Mouse (Mus musculus): ENCODE measurements around the gene Cdc5l. TPM values are rescaled to one million over a fixed set of nuclear protein-coding genes. Genes with fewer than 3 reads are reported as not detected.
"Not testable (repeated sequence)": the region's sequence is repeated elsewhere in the genome, so short reads cannot be mapped to it uniquely, and the experiment has no call there.

Cdc5l gene
- polyA plus RNA-seq, 1 experiment from 2014 or later, result 57.0 TPM

DNA sequence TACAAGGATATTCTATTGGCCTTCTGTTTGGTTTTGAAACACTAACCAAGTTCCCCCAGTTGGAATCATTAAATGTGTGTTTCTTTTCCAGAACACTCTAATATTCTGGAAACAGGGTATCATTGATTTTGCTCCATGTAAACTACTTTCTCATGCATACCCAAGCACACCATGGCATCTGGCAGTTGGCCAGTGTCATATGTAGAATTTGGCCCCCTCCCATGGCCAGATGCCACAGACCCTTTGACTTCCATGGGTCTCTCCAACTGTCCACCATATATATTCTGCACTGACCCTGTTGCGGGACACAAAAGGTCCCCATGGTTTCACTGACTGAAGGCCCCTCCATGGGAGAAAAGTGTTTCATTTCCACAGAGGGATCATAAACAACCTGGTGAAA, 18.7 kb upstream of the Cdc5l start:
- 88% methylated on average over 1 of the region's 1 CpGs for WGBS
- no peaks in the 10 kb centered on the region for H3K9me3 ChIP-seq (ENCODE audit: control insufficient read depth, low read length)
- H3K36me3 ChIP-seq (ENCODE audit: control insufficient read depth, insufficient read depth, low read length), result no peaks in the 10 kb centered on the region
- no peak overlapping the region for H3K4me2 ChIP-seq (ENCODE audit: low read length)
- no peak for ATAC-seq
- no peak overlapping the region for H3K4me3 ChIP-seq (ENCODE audit: low read length)
- no peaks in the 10 kb centered on the region for H3K27me3 ChIP-seq (replicated peaks; ENCODE audit: control insufficient read depth, insufficient read depth, low read length)
- H3K4me1 ChIP-seq (ENCODE audit: control insufficient read depth, insufficient read depth, low read depth, low read length), result peaks cover 3% of the 10 kb centered on the region
- no peak overlapping the region for H3K9ac ChIP-seq (ENCODE audit: low read depth, low read length)
- no peak overlapping the region for H3K27ac ChIP-seq (ENCODE audit: low read depth, low read length)

DNA sequence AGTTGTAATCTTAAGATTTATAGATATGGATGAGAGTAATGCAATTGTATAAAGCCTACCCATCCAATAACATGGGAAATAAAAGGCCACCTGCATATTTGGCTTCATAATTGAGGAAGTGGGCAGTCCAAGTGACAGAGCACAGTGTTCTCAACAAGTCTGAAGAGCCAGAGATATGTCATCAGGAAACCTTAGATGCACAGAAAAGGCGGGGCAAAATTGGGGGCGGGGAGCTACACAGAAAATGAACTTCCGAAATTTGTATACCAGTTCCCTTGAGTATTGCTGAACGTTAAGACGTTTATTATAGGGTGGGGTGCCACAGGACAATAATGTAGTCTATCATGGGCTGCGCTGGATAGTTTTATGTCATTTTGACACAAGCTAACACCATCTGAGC, 16.6 kb upstream of the Cdc5l start:
- H3K27ac ChIP-seq (ENCODE audit: low read depth, low read length), result no peak overlapping the region
- ATAC-seq, result no peak
- no peaks in the 10 kb centered on the region for H3K36me3 ChIP-seq (ENCODE audit: control insufficient read depth, insufficient read depth, low read length)
- no peak overlapping the region for H3K4me2 ChIP-seq (ENCODE audit: low read length)
- H3K4me3 ChIP-seq (ENCODE audit: low read length), result no peak overlapping the region
- no peaks in the 10 kb centered on the region for H3K9me3 ChIP-seq (ENCODE audit: control insufficient read depth, low read length)
- no peak overlapping the region for H3K9ac ChIP-seq (ENCODE audit: low read depth, low read length)
- no peaks in the 10 kb centered on the region for H3K27me3 ChIP-seq (replicated peaks; ENCODE audit: control insufficient read depth, insufficient read depth, low read length)
- 97% methylated on average over 6 of the region's 6 CpGs for WGBS
- H3K4me1 ChIP-seq (ENCODE audit: control insufficient read depth, insufficient read depth, low read depth, low read length), result no peaks in the 10 kb centered on the region

DNA sequence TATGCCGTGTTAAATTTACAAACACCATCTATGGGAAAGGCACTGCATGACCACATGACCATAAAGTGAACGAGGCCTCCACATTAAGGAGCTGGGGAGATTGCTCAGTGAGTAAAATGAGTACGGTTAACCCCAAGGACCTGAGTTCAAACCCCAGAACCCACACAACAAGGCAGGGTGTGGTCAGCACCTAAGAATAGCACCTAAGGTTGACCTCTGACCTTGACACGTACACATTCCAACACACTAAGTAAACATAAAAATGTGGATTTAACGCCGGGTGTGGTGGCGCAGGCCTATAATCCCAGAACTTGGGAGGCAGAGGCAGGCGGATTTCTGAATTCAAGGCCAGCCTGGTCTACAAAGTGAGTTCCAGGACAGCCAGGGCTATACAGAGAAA, 16.0 kb upstream of the Cdc5l start:
- H3K4me1 ChIP-seq (ENCODE audit: control insufficient read depth, insufficient read depth, low read depth, low read length), result no peaks in the 10 kb centered on the region
- H3K4me3 ChIP-seq (ENCODE audit: low read length), result no peak overlapping the region
- no peak overlapping the region for H3K27ac ChIP-seq (ENCODE audit: low read depth, low read length)
- no peaks in the 10 kb centered on the region for H3K27me3 ChIP-seq (replicated peaks; ENCODE audit: control insufficient read depth, insufficient read depth, low read length)
- H3K36me3 ChIP-seq (ENCODE audit: control insufficient read depth, insufficient read depth, low read length), result no peaks in the 10 kb centered on the region
- no peak overlapping the region for H3K4me2 ChIP-seq (ENCODE audit: low read length)
- WGBS, result 96% methylated on average over 8 of the region's 8 CpGs
- no peak overlapping the region for H3K9ac ChIP-seq (ENCODE audit: low read depth, low read length)
- no peaks in the 10 kb centered on the region for H3K9me3 ChIP-seq (ENCODE audit: control insufficient read depth, low read length)
- no peak for ATAC-seq

DNA sequence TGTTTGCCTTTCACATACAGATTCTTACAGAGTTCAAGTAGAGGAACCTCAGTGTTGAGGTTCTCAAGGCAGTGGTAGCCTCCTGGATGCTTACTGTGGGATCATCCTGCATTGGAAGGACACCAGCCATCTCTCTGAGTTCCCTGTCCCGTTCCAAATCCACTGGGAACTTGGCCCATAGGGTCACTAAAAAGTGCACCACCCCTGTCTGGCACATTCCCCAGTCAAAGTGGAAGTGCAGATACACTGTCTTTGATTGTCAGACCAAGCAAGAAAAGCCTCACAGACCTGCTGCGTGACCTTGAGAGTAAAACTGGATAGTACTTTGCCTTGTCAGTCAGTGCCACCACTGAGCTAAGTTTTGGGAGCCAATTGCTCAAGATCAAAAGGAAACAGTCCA, 13.5 kb upstream of the Cdc5l start:
- 87% methylated on average over 2 of the region's 2 CpGs for WGBS
- no peaks in the 10 kb centered on the region for H3K27me3 ChIP-seq (replicated peaks; ENCODE audit: control insufficient read depth, insufficient read depth, low read length)
- no peaks in the 10 kb centered on the region for H3K4me1 ChIP-seq (ENCODE audit: control insufficient read depth, insufficient read depth, low read depth, low read length)
- H3K9ac ChIP-seq (ENCODE audit: low read depth, low read length), result no peak overlapping the region
- H3K36me3 ChIP-seq (ENCODE audit: control insufficient read depth, insufficient read depth, low read length), result no peaks in the 10 kb centered on the region
- no peak overlapping the region for H3K27ac ChIP-seq (ENCODE audit: low read depth, low read length)
- no peak overlapping the region for H3K4me2 ChIP-seq (ENCODE audit: low read length)
- no peak overlapping the region for H3K4me3 ChIP-seq (ENCODE audit: low read length)
- ATAC-seq, result no peak
- no peaks in the 10 kb centered on the region for H3K9me3 ChIP-seq (ENCODE audit: control insufficient read depth, low read length)

DNA sequence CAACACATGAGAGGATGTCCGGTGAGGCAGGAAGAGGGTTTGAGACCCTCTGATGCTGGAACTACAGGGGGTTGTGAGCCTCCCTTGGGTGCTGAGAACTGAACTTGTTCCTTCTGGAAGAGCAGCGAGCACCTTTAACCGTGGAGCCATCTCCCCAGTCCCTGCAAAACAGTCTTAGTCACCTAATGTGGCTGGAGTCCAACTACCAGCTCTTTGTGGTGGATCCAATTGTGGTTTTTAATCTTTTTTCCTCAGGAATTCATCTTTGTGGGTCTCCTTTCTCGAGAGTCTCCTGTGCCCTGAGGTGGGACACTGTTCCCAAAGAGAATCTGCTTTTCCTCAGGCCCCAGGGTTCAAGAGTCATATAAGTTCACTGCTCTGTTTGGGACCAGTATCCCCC, 12.4 kb upstream of the Cdc5l start:
- no peak overlapping the region for H3K4me2 ChIP-seq (ENCODE audit: low read length)
- no peak overlapping the region for H3K9ac ChIP-seq (ENCODE audit: low read depth, low read length)
- no peak for ATAC-seq
- no peak overlapping the region for H3K27ac ChIP-seq (ENCODE audit: low read depth, low read length)
- WGBS, result 90% methylated on average over 4 of the region's 4 CpGs
- H3K9me3 ChIP-seq (ENCODE audit: control insufficient read depth, low read length), result no peaks in the 10 kb centered on the region
- H3K4me3 ChIP-seq (ENCODE audit: low read length), result no peak overlapping the region
- no peaks in the 10 kb centered on the region for H3K36me3 ChIP-seq (ENCODE audit: control insufficient read depth, insufficient read depth, low read length)
- H3K27me3 ChIP-seq (replicated peaks; ENCODE audit: control insufficient read depth, insufficient read depth, low read length), result no peaks in the 10 kb centered on the region
- H3K4me1 ChIP-seq (ENCODE audit: control insufficient read depth, insufficient read depth, low read depth, low read length), result no peaks in the 10 kb centered on the region

DNA sequence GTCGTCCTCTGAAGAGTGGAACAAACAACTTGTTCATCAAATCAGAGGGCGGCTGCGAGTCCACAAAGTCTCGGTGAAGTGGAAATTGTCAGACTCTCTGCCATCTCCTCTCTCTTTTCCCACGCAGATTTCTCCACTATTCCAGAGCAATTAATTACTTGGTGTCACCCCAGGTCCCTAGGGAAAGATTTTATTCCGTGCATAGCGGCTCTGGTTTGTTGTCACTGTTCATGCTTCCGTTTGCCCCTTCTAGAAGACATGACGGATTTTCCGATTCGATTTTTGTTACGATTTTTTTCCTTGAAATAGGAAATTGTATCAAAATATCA, 689 bp upstream of the Cdc5l start:
- WGBS, result 11% methylated on average over 12 of the region's 12 CpGs

DNA sequence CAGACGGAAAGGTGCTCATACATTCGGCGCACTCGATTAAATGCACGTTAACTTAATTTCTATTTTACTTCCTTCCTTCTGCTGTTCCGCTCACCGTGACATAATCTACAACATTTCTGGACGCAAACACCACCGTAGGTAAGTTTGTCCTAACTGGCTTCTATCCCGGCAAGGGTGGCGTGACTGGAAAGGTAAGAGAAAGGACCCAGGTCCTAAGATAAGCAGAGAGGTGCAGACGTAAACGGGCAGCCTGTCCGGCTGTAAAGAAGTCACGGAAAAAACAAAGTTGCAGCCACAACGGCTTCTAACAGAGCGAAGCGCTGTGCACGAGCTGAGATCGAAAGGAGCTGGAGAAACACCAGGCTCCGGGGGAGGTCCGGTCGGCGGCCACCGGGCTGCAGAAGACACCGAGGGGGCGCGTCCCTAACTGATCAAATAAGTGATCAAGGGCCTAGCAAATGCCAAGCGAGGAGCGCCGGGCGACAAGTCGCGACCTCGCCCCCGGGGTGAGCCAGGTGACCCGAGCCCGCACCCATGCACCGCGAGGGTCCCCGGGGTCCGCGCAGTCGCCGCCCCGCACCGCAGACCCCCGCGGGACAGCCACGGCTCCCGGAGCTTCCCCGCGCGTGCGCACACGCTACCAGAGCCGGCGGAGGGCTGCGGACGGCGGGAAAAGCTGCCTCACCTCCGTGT, 685 bp downstream of the Cdc5l start:
- H3K27ac ChIP-seq (ENCODE audit: low read depth, low read length), result peak overlapping the region; percentile 97
- H3K36me3 ChIP-seq (ENCODE audit: control insufficient read depth, insufficient read depth, low read length), result no peaks in the 10 kb centered on the region
- no peaks in the 10 kb centered on the region for H3K9me3 ChIP-seq (ENCODE audit: control insufficient read depth, low read length)
- H3K9ac ChIP-seq (ENCODE audit: low read depth, low read length), result peak overlapping the region; percentile 88
- WGBS, result 1% methylated on average over 59 of the region's 62 CpGs
- H3K4me2 ChIP-seq (ENCODE audit: low read length), result peak overlapping the region; percentile 88
- peak overlapping the region; percentile 93 for H3K4me3 ChIP-seq (ENCODE audit: low read length)
- no peaks in the 10 kb centered on the region for H3K27me3 ChIP-seq (replicated peaks; ENCODE audit: control insufficient read depth, insufficient read depth, low read length)
- ATAC-seq, result peak; percentile 81
- H3K4me1 ChIP-seq (ENCODE audit: control insufficient read depth, insufficient read depth, low read depth, low read length), result peaks cover 21% of the 10 kb centered on the region

More for the DNA sequence above, 689 bp upstream of the Cdc5l start:
- peak overlapping the region; percentile 60 for H3K4me2 ChIP-seq (ENCODE audit: low read length)
- peak overlapping the region; percentile 97 for H3K27ac ChIP-seq (ENCODE audit: low read depth, low read length)
- peak overlapping the region; percentile 88 for H3K9ac ChIP-seq (ENCODE audit: low read depth, low read length)
- ATAC-seq, result no peak
- no peaks in the 10 kb centered on the region for H3K27me3 ChIP-seq (replicated peaks; ENCODE audit: control insufficient read depth, insufficient read depth, low read length)
- peak overlapping the region; percentile 93 for H3K4me3 ChIP-seq (ENCODE audit: low read length)
- H3K9me3 ChIP-seq (ENCODE audit: control insufficient read depth, low read length), result no peaks in the 10 kb centered on the region
- peaks cover 21% of the 10 kb centered on the region for H3K4me1 ChIP-seq (ENCODE audit: control insufficient read depth, insufficient read depth, low read depth, low read length)
- no peaks in the 10 kb centered on the region for H3K36me3 ChIP-seq (ENCODE audit: control insufficient read depth, insufficient read depth, low read length)

DNA sequence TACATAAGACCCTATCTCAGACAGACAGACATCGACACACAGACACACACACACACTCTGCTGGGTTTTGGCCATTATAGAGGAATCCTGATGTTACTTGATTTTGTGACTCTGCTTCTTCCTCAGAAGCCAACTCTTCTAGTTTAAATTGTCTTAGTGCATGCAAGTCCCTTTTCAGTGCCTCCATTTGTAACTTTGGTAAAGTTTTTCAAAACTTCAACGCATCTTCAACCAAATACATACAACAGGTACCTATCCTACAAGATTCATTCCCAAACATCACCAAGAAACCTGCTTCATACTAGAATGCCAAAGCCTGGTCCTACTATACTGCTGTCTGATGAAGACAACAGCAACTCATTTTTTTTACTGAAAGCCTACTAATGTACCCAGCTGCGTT, 1.5 kb downstream of the Cdc5l start:
- Histone ChIP-seq H3K9ac (ENCODE audit: low read depth, low read length) (peak overlapping the region; percentile 3), H3K36me3 (ENCODE audit: control insufficient read depth, insufficient read depth, low read length) (0 out of 2 replicates have a peak, but pooled peaks cover 3% of the 10 kb centered on the region), H3K9me3 (ENCODE audit: control insufficient read depth, low read length) (no peaks in the 10 kb centered on the region), H3K4me1 (ENCODE audit: control insufficient read depth, insufficient read depth, low read depth, low read length) (peaks cover 21% of the 10 kb centered on the region), H3K27me3 (replicated peaks; ENCODE audit: control insufficient read depth, insufficient read depth, low read length) (no peaks in the 10 kb centered on the region), H3K4me3 (ENCODE audit: low read length) (peak overlapping the region; percentile 93), H3K27ac (ENCODE audit: low read depth, low read length) (no peak overlapping the region), H3K4me2 (ENCODE audit: low read length) (peak overlapping the region; percentile 88)
- 83% methylated on average over 3 of the region's 3 CpGs for WGBS
- ATAC-seq, result no peak

DNA sequence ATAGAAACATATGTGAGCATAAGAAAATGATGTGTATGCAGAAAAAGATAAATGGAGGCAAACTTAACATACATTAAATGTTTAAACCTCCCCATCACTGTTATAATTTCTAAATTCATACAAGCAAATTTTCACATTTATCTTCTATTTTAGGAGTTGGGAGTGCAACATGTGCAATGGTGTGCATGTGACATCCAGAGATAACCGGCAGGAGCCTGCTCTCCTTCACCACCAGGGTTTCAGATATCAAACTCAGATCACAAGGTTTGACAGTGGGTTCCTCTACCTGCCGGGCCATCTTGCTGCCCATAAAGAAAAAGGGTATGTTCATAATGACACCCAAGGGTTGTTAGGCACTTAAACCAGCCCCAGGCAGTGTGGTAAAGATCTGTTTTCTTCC, 16.1 kb downstream of the Cdc5l start:
- no peak overlapping the region for H3K27ac ChIP-seq (ENCODE audit: low read depth, low read length)
- no peak overlapping the region for H3K9ac ChIP-seq (ENCODE audit: low read depth, low read length)
- WGBS, result 85% methylated on average over 2 of the region's 2 CpGs

DNA sequence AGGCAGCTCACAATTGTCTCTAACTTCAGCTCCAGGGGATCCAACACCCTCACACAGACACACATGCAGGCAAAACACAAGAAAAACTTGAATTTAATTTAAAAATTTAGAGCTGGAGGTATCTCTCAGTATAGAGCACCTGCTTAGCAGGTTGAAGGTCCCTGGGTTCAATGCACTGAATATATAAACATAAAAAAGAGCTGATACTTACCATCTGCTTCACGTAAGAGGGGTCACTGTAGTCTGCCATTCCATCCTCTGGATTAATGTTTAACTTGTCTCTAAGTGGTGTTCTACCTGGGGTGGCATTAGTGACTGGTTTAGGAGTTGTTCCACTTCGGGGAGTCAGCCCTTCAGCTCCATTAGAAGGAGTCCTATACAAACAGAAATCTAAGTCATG, 21.9 kb downstream of the Cdc5l start:
- H3K9me3 ChIP-seq (ENCODE audit: control insufficient read depth, low read length); H3K27ac ChIP-seq (ENCODE audit: low read depth, low read length); ATAC-seq; H3K4me2 ChIP-seq (ENCODE audit: low read length); H3K27me3 ChIP-seq (replicated peaks; ENCODE audit: control insufficient read depth, insufficient read depth, low read length); H3K4me3 ChIP-seq (ENCODE audit: low read length); H3K4me1 ChIP-seq (ENCODE audit: control insufficient read depth, insufficient read depth, low read depth, low read length); H3K9ac ChIP-seq (ENCODE audit: low read depth, low read length): not testable (repeated sequence)
- peaks cover 50% of the 10 kb centered on the region for H3K36me3 ChIP-seq (ENCODE audit: control insufficient read depth, insufficient read depth, low read length)
- WGBS, result 92% methylated on average over 2 of the region's 2 CpGs

More for the DNA sequence above, 16.1 kb downstream of the Cdc5l start:
- Histone ChIP-seq H3K4me2 (ENCODE audit: low read length) (no peak overlapping the region), H3K27me3 (replicated peaks; ENCODE audit: control insufficient read depth, insufficient read depth, low read length) (no peaks in the 10 kb centered on the region), H3K36me3 (ENCODE audit: control insufficient read depth, insufficient read depth, low read length) (peaks cover 45% of the 10 kb centered on the region), H3K4me1 (ENCODE audit: control insufficient read depth, insufficient read depth, low read depth, low read length) (no peaks in the 10 kb centered on the region), H3K9me3 (ENCODE audit: control insufficient read depth, low read length) (no peaks in the 10 kb centered on the region), H3K4me3 (ENCODE audit: low read length) (no peak overlapping the region)
- no peak for ATAC-seq
